Mouse (Mus musculus): ENCODE measurements around the gene Rasgef1b. TPM values are rescaled to one million over a fixed set of nuclear protein-coding genes. Genes with fewer than 3 reads are reported as not detected.
A peak's percentile ranks its signal among the peaks of the same experiment; 100 is the strongest.

Gene Rasgef1b
- polyA plus RNA-seq, 1 experiment from 2014 or later: 28.6 TPM

DNA sequence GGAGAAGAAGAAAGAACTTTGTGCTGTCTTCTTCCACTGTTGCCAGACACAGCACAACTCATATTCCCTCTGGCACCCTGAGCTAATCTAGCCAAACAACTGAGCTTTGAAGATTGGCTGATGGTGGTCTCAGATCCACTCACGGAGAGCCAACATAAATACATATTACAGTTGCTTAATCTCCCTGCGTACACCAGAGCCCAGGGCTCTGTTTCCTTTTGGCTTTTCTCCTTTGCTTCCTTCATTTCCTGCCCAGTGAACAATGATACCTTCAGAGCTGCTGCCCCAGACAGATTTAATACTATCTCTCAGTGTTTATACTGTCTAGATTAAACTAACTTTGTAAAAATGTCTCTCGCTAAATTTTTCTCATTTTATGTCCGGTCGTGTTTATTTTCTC lies 300.2 kb downstream of the Rasgef1b start:
- Histone ChIP-seq H3K4me1 (ENCODE audit: control insufficient read depth, insufficient read depth, low read length) (no peaks in the 10 kb centered on the region), H3K4me2 (no peak overlapping the region), H3K9me3 (ENCODE audit: control insufficient read depth, low read length) (no peaks in the 10 kb centered on the region), H3K4me3 (ENCODE audit: low read depth, low read length) (no peak overlapping the region), H3K36me3 (ENCODE audit: control insufficient read depth, insufficient read depth, low read length) (no peaks in the 10 kb centered on the region), H3K27ac (ENCODE audit: low read depth, low read length) (no peak overlapping the region), H3K27me3 (ENCODE audit: control insufficient read depth, insufficient read depth, low read length) (no peaks in the 10 kb centered on the region), H3K9ac (ENCODE audit: low read length) (no peak overlapping the region)
- DNase-seq (ENCODE audit: low spot score, missing footprints): peak; percentile 2
- ATAC-seq (ENCODE audit: low FRiP score): no peak
- WGBS: 84% methylated on average over 5 of the region's 5 CpGs

DNA sequence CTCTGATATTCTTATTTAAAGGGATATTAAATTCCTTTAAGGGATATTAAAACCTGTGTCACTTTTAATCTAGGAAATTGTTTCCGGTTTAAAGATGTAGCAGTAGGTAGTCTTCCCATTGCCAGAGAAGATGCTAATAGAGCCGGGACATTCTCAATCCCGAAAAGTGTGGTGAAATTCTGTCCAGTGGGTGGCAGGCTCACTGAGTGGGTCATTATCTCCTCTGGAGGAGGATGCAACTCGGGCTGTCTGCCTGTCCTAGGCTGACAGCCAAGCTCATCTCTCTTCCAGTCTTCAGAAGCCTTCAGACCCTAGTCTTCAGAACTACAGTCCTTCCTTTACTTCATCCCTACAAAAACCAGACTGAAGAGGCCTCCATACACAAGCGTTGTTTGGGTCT lies 305.6 kb downstream of the Rasgef1b start:
- H3K9me3 ChIP-seq (ENCODE audit: control insufficient read depth, low read length): no peaks in the 10 kb centered on the region
- whole genome bisulfite sequencing: 84% methylated on average over 5 of the region's 5 CpGs
- H3K4me2 ChIP-seq: no peak overlapping the region
- H3K27ac ChIP-seq (ENCODE audit: low read depth, low read length): no peak overlapping the region
- no peaks in the 10 kb centered on the region for H3K4me1 ChIP-seq (ENCODE audit: control insufficient read depth, insufficient read depth, low read length)
- no peak overlapping the region for H3K4me3 ChIP-seq (ENCODE audit: low read depth, low read length)
- H3K27me3 ChIP-seq (ENCODE audit: control insufficient read depth, insufficient read depth, low read length): no peaks in the 10 kb centered on the region
- ATAC-seq (ENCODE audit: low FRiP score) (no peak), DNase-seq (ENCODE audit: low spot score, missing footprints) (no peak)
- no peak overlapping the region for H3K9ac ChIP-seq (ENCODE audit: low read length)
- H3K36me3 ChIP-seq (ENCODE audit: control insufficient read depth, insufficient read depth, low read length): no peaks in the 10 kb centered on the region

DNA sequence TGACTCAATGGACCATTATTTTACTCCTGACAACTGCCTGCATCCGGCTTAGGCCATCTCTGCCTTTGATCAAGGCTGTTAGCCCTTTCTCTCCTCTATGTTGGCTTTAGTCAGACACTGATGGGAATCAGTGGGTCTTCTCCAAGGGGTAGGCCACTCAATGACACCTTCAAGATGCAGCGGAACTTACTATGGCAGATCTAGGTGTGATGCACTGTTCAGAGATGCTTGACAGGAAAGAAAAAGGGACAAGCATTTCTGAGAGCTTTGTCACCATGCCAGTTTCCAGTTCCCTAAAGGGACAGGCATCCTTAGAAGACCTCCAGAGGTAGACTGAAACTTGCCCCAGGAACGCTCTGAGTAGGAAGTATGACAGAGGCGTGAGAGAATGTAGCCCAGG lies 306.0 kb downstream of the Rasgef1b start:
- Histone ChIP-seq H3K4me3 (ENCODE audit: low read depth, low read length) (no peak overlapping the region), H3K27ac (ENCODE audit: low read depth, low read length) (no peak overlapping the region), H3K27me3 (ENCODE audit: control insufficient read depth, insufficient read depth, low read length) (no peaks in the 10 kb centered on the region), H3K36me3 (ENCODE audit: control insufficient read depth, insufficient read depth, low read length) (no peaks in the 10 kb centered on the region), H3K9me3 (ENCODE audit: control insufficient read depth, low read length) (no peaks in the 10 kb centered on the region), H3K9ac (ENCODE audit: low read length) (no peak overlapping the region), H3K4me2 (no peak overlapping the region), H3K4me1 (ENCODE audit: control insufficient read depth, insufficient read depth, low read length) (no peaks in the 10 kb centered on the region)
- ATAC-seq (ENCODE audit: low FRiP score) (no peak), DNase-seq (ENCODE audit: low spot score, missing footprints) (peak; percentile 39)
- WGBS: 94% methylated on average over 4 of the region's 4 CpGs

DNA sequence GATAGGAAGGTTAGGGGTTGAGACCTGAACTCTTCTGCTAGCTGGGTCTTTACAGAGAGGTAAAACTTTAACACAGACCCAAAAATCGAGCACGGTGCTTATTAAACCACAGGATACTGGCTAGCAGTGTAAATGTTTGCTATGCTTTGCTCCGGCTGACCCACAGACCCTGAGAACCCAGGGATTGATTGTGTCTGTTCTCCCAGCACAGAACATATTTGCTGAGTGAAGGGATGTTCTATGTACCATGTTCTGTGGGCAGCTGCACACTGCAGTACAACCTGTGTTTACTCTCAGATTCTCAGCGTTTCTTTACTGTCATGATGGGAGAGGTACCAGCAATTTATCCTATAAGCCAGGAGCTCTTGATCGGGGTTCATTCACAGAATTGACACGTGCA lies 306.8 kb downstream of the Rasgef1b start:
- H3K9ac ChIP-seq (ENCODE audit: low read length): no peak overlapping the region
- no peak overlapping the region for H3K27ac ChIP-seq (ENCODE audit: low read depth, low read length)
- no peaks in the 10 kb centered on the region for H3K9me3 ChIP-seq (ENCODE audit: control insufficient read depth, low read length)
- ATAC-seq (ENCODE audit: low FRiP score) (no peak), DNase-seq (ENCODE audit: low spot score, missing footprints) (peak; percentile 54)
- no peak overlapping the region for H3K4me3 ChIP-seq (ENCODE audit: low read depth, low read length)
- no peak overlapping the region for H3K4me2 ChIP-seq
- no peaks in the 10 kb centered on the region for H3K27me3 ChIP-seq (ENCODE audit: control insufficient read depth, insufficient read depth, low read length)
- 87% methylated on average over 6 of the region's 6 CpGs for WGBS
- H3K4me1 ChIP-seq (ENCODE audit: control insufficient read depth, insufficient read depth, low read length): no peaks in the 10 kb centered on the region
- no peaks in the 10 kb centered on the region for H3K36me3 ChIP-seq (ENCODE audit: control insufficient read depth, insufficient read depth, low read length)

DNA sequence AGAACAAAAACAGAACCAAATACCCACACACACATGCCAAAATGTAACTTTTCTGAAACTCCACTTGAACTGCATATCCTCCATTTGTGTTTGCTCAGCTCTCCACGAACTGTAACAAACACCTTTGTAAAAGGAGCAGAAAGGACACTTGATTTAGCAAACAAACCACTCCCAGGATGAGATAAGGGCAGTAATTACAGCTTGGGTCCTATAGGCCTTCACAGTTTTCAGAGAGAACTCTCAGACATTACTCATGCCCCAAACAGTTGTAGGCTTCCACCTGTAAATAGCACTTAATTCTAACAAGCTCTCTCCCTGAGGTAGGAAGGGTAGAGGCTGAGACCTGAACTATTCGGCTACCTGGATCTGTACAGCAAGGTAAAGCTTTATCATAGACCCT lies 309.0 kb downstream of the Rasgef1b start:
- ATAC-seq (ENCODE audit: low FRiP score): no peak

DNA sequence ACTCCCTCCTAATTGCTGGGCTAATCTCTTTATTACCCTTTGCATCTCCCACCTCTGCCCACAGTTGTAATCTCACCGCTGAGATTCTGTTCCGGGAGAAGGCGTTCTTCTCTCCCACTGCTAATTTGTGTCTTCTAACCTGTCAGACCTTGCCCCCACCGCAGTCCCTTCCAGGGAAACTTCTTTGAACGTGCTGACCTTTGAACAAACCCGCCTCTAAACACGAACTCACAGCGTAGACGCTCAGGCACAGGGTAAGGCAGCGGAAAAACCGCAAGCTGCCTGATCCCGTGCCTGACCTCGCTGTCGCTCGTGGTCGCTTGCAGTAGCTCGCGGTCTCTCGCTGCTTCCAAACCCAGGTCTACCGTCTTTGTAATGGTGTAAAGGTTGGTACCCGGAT lies 312.0 kb downstream of the Rasgef1b start:
- no peak for ATAC-seq (ENCODE audit: low FRiP score)
- DNase-seq (ENCODE audit: low spot score, missing footprints): peak; percentile 14
- Histone ChIP-seq H3K27me3 (ENCODE audit: control insufficient read depth, insufficient read depth, low read length) (peaks cover 2% of the 10 kb centered on the region; the same call in 1 of the 2 replicates), H3K36me3 (ENCODE audit: control insufficient read depth, insufficient read depth, low read length) (no peaks in the 10 kb centered on the region), H3K4me1 (ENCODE audit: control insufficient read depth, insufficient read depth, low read length) (no peaks in the 10 kb centered on the region), H3K9ac (ENCODE audit: low read length) (no peak overlapping the region), H3K4me3 (ENCODE audit: low read depth, low read length) (no peak overlapping the region), H3K4me2 (no peak overlapping the region), H3K9me3 (ENCODE audit: control insufficient read depth, low read length) (no peaks in the 10 kb centered on the region), H3K27ac (ENCODE audit: low read depth, low read length) (no peak overlapping the region)
- WGBS: 91% methylated on average over 21 of the region's 21 CpGs

More for the DNA sequence above, 309.0 kb downstream of the Rasgef1b start:
- Histone ChIP-seq H3K27me3 (ENCODE audit: control insufficient read depth, insufficient read depth, low read length) (0 out of 2 replicates have a peak, but pooled peaks cover 2% of the 10 kb centered on the region), H3K9ac (ENCODE audit: low read length) (no peak overlapping the region), H3K9me3 (ENCODE audit: control insufficient read depth, low read length) (no peaks in the 10 kb centered on the region), H3K4me1 (ENCODE audit: control insufficient read depth, insufficient read depth, low read length) (no peaks in the 10 kb centered on the region), H3K4me3 (ENCODE audit: low read depth, low read length) (no peak overlapping the region), H3K27ac (ENCODE audit: low read depth, low read length) (no peak overlapping the region), H3K4me2 (no peak overlapping the region), H3K36me3 (ENCODE audit: control insufficient read depth, insufficient read depth, low read length) (no peaks in the 10 kb centered on the region)
- peak; percentile 33 for DNase-seq (ENCODE audit: low spot score, missing footprints)
- 74% methylated on average over 2 of the region's 2 CpGs for WGBS

DNA sequence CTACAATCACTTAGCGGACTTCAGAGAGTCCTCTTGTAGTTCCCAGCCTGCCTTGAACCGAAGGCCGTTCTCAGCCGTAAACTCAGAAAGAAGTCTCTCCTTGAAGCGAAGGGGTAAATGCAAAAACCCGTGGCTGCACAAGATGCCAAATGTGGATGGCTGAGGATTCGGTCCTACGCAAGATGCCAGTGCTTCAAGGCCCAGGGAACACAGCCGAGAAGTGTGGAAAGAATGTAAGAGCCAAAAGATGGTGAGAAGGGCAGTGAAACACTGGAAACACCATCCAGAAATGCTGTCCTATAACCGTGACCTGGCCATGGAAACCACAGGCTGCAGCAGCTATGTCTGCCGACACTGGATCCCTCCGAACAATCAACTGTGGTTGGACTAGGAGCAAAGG lies 313.2 kb downstream of the Rasgef1b start:
- H3K27me3 ChIP-seq (ENCODE audit: control insufficient read depth, insufficient read depth, low read length): peaks cover 2% of the 10 kb centered on the region; the same call in 1 of the 2 replicates
- ATAC-seq (ENCODE audit: low FRiP score): no peak

DNA sequence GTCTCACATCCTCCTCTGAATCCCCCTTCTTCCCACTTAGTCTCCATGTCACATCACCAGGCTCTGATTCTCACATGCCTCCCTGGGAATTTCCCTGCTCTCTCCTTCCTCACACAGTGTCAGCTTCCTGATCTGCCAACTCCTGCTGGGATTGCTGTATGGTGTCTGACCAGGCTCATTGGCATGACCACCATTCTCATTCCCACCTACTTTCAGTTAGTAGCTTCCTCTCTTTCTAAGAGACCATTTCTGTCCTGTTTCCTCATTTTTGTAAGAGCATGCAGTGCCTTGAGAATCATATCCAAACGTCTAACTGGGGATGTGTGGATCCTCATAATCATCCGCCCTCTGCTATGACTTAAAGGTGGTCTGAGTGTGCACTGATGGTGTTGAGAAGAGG lies 313.8 kb downstream of the Rasgef1b start:
- ATAC-seq (ENCODE audit: low FRiP score) (no peak), DNase-seq (ENCODE audit: low spot score, missing footprints) (peak; percentile 37)
- Histone ChIP-seq H3K27ac (ENCODE audit: low read depth, low read length) (no peak overlapping the region), H3K4me1 (ENCODE audit: control insufficient read depth, insufficient read depth, low read length) (no peaks in the 10 kb centered on the region), H3K4me3 (ENCODE audit: low read depth, low read length) (no peak overlapping the region), H3K9me3 (ENCODE audit: control insufficient read depth, low read length) (no peaks in the 10 kb centered on the region), H3K9ac (ENCODE audit: low read length) (no peak overlapping the region), H3K36me3 (ENCODE audit: control insufficient read depth, insufficient read depth, low read length) (no peaks in the 10 kb centered on the region), H3K4me2 (no peak overlapping the region), H3K27me3 (ENCODE audit: control insufficient read depth, insufficient read depth, low read length) (peaks cover 2% of the 10 kb centered on the region; the same call in 1 of the 2 replicates)
- 85% methylated on average over 2 of the region's 2 CpGs for WGBS

More for the DNA sequence above, 313.2 kb downstream of the Rasgef1b start:
- Histone ChIP-seq H3K4me1 (ENCODE audit: control insufficient read depth, insufficient read depth, low read length) (no peaks in the 10 kb centered on the region), H3K9ac (ENCODE audit: low read length) (no peak overlapping the region), H3K27ac (ENCODE audit: low read depth, low read length) (no peak overlapping the region), H3K4me3 (ENCODE audit: low read depth, low read length) (no peak overlapping the region), H3K36me3 (ENCODE audit: control insufficient read depth, insufficient read depth, low read length) (no peaks in the 10 kb centered on the region), H3K9me3 (ENCODE audit: control insufficient read depth, low read length) (no peaks in the 10 kb centered on the region), H3K4me2 (no peak overlapping the region)
- peak; percentile 59 for DNase-seq (ENCODE audit: low spot score, missing footprints)
- WGBS: 88% methylated on average over 12 of the region's 12 CpGs

DNA sequence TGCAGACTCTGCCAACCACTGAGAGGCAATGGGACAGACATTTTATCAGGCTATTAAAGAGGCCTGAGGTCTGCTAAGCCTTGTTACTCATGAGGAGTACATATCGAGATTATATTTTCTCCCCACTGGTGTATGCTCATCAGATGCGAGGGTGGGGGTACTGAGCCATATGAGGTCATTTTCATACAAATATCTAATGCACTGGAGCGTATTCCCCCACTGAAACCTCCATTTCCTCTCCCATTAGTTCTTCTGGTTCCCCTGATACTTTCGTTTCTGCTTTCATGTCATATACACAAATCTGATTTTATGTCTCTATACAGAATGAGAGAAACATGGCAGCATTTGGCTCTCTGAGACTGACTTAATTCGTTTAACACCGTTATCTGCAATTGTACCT lies 314.6 kb downstream of the Rasgef1b start:
- no peak overlapping the region for H3K4me2 ChIP-seq
- no peaks in the 10 kb centered on the region for H3K4me1 ChIP-seq (ENCODE audit: control insufficient read depth, insufficient read depth, low read length)
- H3K27ac ChIP-seq (ENCODE audit: low read depth, low read length): no peak overlapping the region
- no peaks in the 10 kb centered on the region for H3K36me3 ChIP-seq (ENCODE audit: control insufficient read depth, insufficient read depth, low read length)
- DNase-seq (ENCODE audit: low spot score, missing footprints) (peak; percentile 21), ATAC-seq (ENCODE audit: low FRiP score) (no peak)
- H3K9me3 ChIP-seq (ENCODE audit: control insufficient read depth, low read length): no peaks in the 10 kb centered on the region
- WGBS: 88% methylated on average over 6 of the region's 6 CpGs
- no peak overlapping the region for H3K9ac ChIP-seq (ENCODE audit: low read length)
- no peak overlapping the region for H3K4me3 ChIP-seq (ENCODE audit: low read depth, low read length)
- H3K27me3 ChIP-seq (ENCODE audit: control insufficient read depth, insufficient read depth, low read length): peaks cover 2% of the 10 kb centered on the region; the same call in 1 of the 2 replicates

Data from midbrain, embryonic 11.5 days (tissue).